Mouse (Mus musculus) liver, postnatal 0 days (tissue): ENCODE data around the gene Casp2.

Experiments
- CTCF ChIP-seq: sonication (generic); IDR thresholded peaks from 2 replicates; pipeline ENCODE4 v1.5.1; 2016; ENCODE audit warnings: antibody characterized with exemption, low read depth
- EP300 ChIP-seq: IDR thresholded peaks from 2 replicates; pipeline ENCODE4 v1.6.1; 2016; ENCODE audit warnings: antibody characterized with exemption, low read depth, mild to moderate bottlenecking

GRCm38 (mm10) chr6:42276151-42276550, 11.4 kb downstream of the Casp2 start:
- TF ChIP-seq CTCF = no peak
- no peak for TF ChIP-seq EP300
